Comparison of ENCODE assay signal across 7 mouse cellular contexts in genomic region chr7:142714783-142715498, GRCm38 (mm10). TPM values are rescaled to one million over a fixed set of nuclear protein-coding genes. Genes with fewer than 3 reads are reported as not detected.
DNase-seq lines count a peak whose midpoint lies in the region; ATAC-seq and TF ChIP-seq lines count a peak whose summit lies in the region.

No protein-coding gene starts in this region.

- H3K36me3 ChIP-seq in embryonic facial prominence, embryonic 13.5 days, result no peaks in the 10 kb centered on the region
- H3K36me3 ChIP-seq in heart, postnatal 0 days (replicated peaks; ENCODE audit: control insufficient read depth, insufficient read depth, low read length), result no peaks in the 10 kb centered on the region
- H3K36me3 ChIP-seq in lung, postnatal 0 days (ENCODE audit: insufficient read depth, low read length), result no peaks in the 10 kb centered on the region

- 14% methylated on average over 8 of the region's 8 CpGs for WGBS in embryonic facial prominence, embryonic 13.5 days
- WGBS in heart, postnatal 0 days, result 14% methylated on average over 8 of the region's 8 CpGs
- WGBS in large intestine, adult 2 months, result 20% methylated on average over 8 of the region's 8 CpGs
- WGBS in lung, postnatal 0 days, result 11% methylated on average over 8 of the region's 8 CpGs

- no peak for TF ChIP-seq EP300 in heart, postnatal 0 days (IDR thresholded peaks at IDR 0.05; ENCODE audit: low read depth)
- no peak for TF ChIP-seq EP300 in lung, postnatal 0 days (IDR thresholded peaks at IDR 0.05)

- ATAC-seq in embryonic facial prominence, embryonic 13.5 days (ENCODE audit: insufficient number of reproducible peaks, insufficient read depth, low FRiP score, low TSS enrichment, low read depth), result no peak; the same call in 1 of the 2 replicates
- ATAC-seq in heart, postnatal 0 days (ENCODE audit: insufficient read depth, low read depth), result no peak
- ATAC-seq in lung, postnatal 0 days, result no peak

- DNase-seq in MN1 (ENCODE audit: low spot score), result peak; percentile 32
- DNase-seq in adrenal gland, postnatal 36 days, result peak; percentile 18 to 24
- peak; percentile 13 for DNase-seq in heart, postnatal 0 days (ENCODE audit: low spot score)
- DNase-seq in large intestine, adult 2 months (ENCODE audit: low read depth, low spot score), result peak; percentile 22
- peak; percentile 44 for DNase-seq in lung, postnatal 0 days (ENCODE audit: low spot score)
- DNase-seq in retina, embryonic 14.5 days (ENCODE audit: low spot score), result peak; percentile 84

- peaks cover 3% of the 10 kb centered on the region; the same call in 1 of the 2 replicates for H3K4me1 ChIP-seq in embryonic facial prominence, embryonic 13.5 days
- H3K4me1 ChIP-seq in heart, postnatal 0 days (ENCODE audit: control insufficient read depth, insufficient read depth), result no peaks in the 10 kb centered on the region
- no peaks in the 10 kb centered on the region for H3K4me1 ChIP-seq in lung, postnatal 0 days (ENCODE audit: insufficient read depth, low read depth, low read length)

- H3K27me3 ChIP-seq in embryonic facial prominence, embryonic 13.5 days, result no peaks in the 10 kb centered on the region
- H3K27me3 ChIP-seq in heart, postnatal 0 days (ENCODE audit: control insufficient read depth, insufficient read depth, low read length), result no peaks in the 10 kb centered on the region
- no peaks in the 10 kb centered on the region for H3K27me3 ChIP-seq in lung, postnatal 0 days (replicated peaks; ENCODE audit: insufficient read depth, low read length)

- peak overlapping the region; percentile 46 for H3K9ac ChIP-seq in embryonic facial prominence, embryonic 13.5 days
- no peak overlapping the region for H3K9ac ChIP-seq in heart, postnatal 0 days (replicated peaks; ENCODE audit: low read depth, low read length)
- H3K9ac ChIP-seq in lung, postnatal 0 days (replicated peaks; ENCODE audit: low read depth), result no peak overlapping the region

- peak overlapping the region; percentile 56 for H3K4me2 ChIP-seq in embryonic facial prominence, embryonic 13.5 days
- peak overlapping the region; percentile 44 for H3K4me2 ChIP-seq in heart, postnatal 0 days (ENCODE audit: low read depth, low read length)
- H3K4me2 ChIP-seq in lung, postnatal 0 days (replicated peaks; ENCODE audit: low read depth, low read length), result no peak overlapping the region

- H3K9me3 ChIP-seq in embryonic facial prominence, embryonic 13.5 days, result no peaks in the 10 kb centered on the region
- no peaks in the 10 kb centered on the region for H3K9me3 ChIP-seq in heart, postnatal 0 days (replicated peaks; ENCODE audit: control insufficient read depth, low read length)
- no peaks in the 10 kb centered on the region for H3K9me3 ChIP-seq in lung, postnatal 0 days (ENCODE audit: low read length)

- H3K27ac ChIP-seq in embryonic facial prominence, embryonic 13.5 days, result no peak overlapping the region
- H3K27ac ChIP-seq in heart, postnatal 0 days (ENCODE audit: low read depth), result no peak overlapping the region
- no peak overlapping the region for H3K27ac ChIP-seq in lung, postnatal 0 days (ENCODE audit: low read length)

- peak overlapping the region; percentile 25 for H3K4me3 ChIP-seq in embryonic facial prominence, embryonic 13.5 days
- no peak overlapping the region for H3K4me3 ChIP-seq in heart, postnatal 0 days (ENCODE audit: low read depth, low read length)
- H3K4me3 ChIP-seq in lung, postnatal 0 days (ENCODE audit: low read depth, low read length), result no peak overlapping the region

- TF ChIP-seq CTCF in heart, postnatal 0 days (IDR thresholded peaks at IDR 0.05; ENCODE audit: low read depth), result peak; percentile 76
- peak; percentile 82 for TF ChIP-seq CTCF in lung, postnatal 0 days (IDR thresholded peaks at IDR 0.05)

RNA-seq across cellular contexts. Expression of gene Ins2, which starts 28.2 kb away (rescaled TPM):
- not detected for total RNA-seq in adrenal gland, postnatal 36 days (2021)
- polyA plus RNA-seq in embryonic facial prominence, embryonic 13.5 days (2015; fragmentation: Nextera tagmentation; extraction: Ambion mirVana), result not detected in 2 replicates
- total RNA-seq in heart, postnatal 0 days (2014; rRNA removed; ENCODE audit: low replicate concordance), result not detected in 2 replicates
- polyA plus RNA-seq in heart, postnatal 0 days (2015; fragmentation: Nextera tagmentation; extraction: Ambion mirVana), result 0.85 TPM in 1 of 2 replicates, not detected in the other
- not detected in 2 replicates for polyA plus RNA-seq in large intestine, adult 2 months (2012; rRNA removed)
- not detected in 2 replicates for polyA plus RNA-seq in lung, postnatal 0 days (2015; fragmentation: Nextera tagmentation; extraction: Ambion mirVana)

RNA-seq across cellular contexts. Expression of gene Gm49394, which starts 45.2 kb away (rescaled TPM):
- total RNA-seq in adrenal gland, postnatal 36 days (2021), result not detected
- polyA plus RNA-seq in embryonic facial prominence, embryonic 13.5 days (2015; fragmentation: Nextera tagmentation; extraction: Ambion mirVana), result 0.10 TPM in 1 of 2 replicates, not detected in the other
- not detected in 2 replicates for total RNA-seq in heart, postnatal 0 days (2014; rRNA removed; ENCODE audit: low replicate concordance)
- not detected in 2 replicates for polyA plus RNA-seq in heart, postnatal 0 days (2015; fragmentation: Nextera tagmentation; extraction: Ambion mirVana)
- 0.15 TPM in 1 of 2 replicates, not detected in the other for polyA plus RNA-seq in large intestine, adult 2 months (2012; rRNA removed)
- polyA plus RNA-seq in lung, postnatal 0 days (2015; fragmentation: Nextera tagmentation; extraction: Ambion mirVana), result not detected in 2 replicates

RNA-seq across cellular contexts. Expression of gene Igf2, which starts 48.3 kb away (rescaled TPM):
- 1 to 10 TPM; 8.1 to 9.0 TPM for total RNA-seq in adrenal gland, postnatal 36 days (2021)
- polyA plus RNA-seq in embryonic facial prominence, embryonic 13.5 days (2015; fragmentation: Nextera tagmentation; extraction: Ambion mirVana), result 634 and 679 TPM in 2 replicates
- total RNA-seq in heart, postnatal 0 days (2014; rRNA removed; ENCODE audit: low replicate concordance), result 1,317 and 1,642 TPM in 2 replicates
- polyA plus RNA-seq in heart, postnatal 0 days (2015; fragmentation: Nextera tagmentation; extraction: Ambion mirVana), result 950 and 1,040 TPM in 2 replicates
- 11.4 and 30.5 TPM in 2 replicates for polyA plus RNA-seq in large intestine, adult 2 months (2012; rRNA removed)
- polyA plus RNA-seq in lung, postnatal 0 days (2015; fragmentation: Nextera tagmentation; extraction: Ambion mirVana), result 131 and 135 TPM in 2 replicates

Comparison
In these comparisons a context has a peak if more than half of its experiments do, and no peak if none do; other contexts are left out.
1. DNase-seq: peak in every context shown above with its lines; median percentile 84 in retina, embryonic 14.5 days; 44 in lung, postnatal 0 days; 32 in MN1; 22 in large intestine, adult 2 months; 21 in adrenal gland, postnatal 36 days; 13 in heart, postnatal 0 days.